Mouse (Mus musculus): ENCODE data around the gene C1qc.

Gene C1qc

GRCm38 (mm10) chr4:136896461-136896860, 3.6 kb upstream of the C1qc start:
- intact Hi-C loops (cut with DNase I) = no loop called here

- intact Hi-C loops (cut with DNase I) = loop anchor here (2.0 kb wide), 1 partner anchor 177 kb away; no protein-coding TSS in a partner anchor
Observed at GRCm38 (mm10) chr4:136895861-136896260, 3.0 kb upstream of the C1qc start.

GRCm38 (mm10) chr4:136894821-136895220, 2.0 kb upstream of the C1qc start:
- intact Hi-C loops (cut with DNase I) = loop anchor here (2.0 kb wide), 1 partner anchor 178 kb away; no protein-coding TSS in a partner anchor

- intact Hi-C loops (cut with DNase I) = loop anchor here (2.0 kb wide), 1 partner anchor 179 kb away; no protein-coding TSS in a partner anchor
Observed at GRCm38 (mm10) chr4:136893691-136894543, 1.1 kb upstream of the C1qc start.

- intact Hi-C loops (cut with DNase I) = no loop called here
Observed at GRCm38 (mm10) chr4:136892371-136892770, 494 bp downstream of the C1qc start.

GRCm38 (mm10) chr4:136891115-136891514, 1.8 kb downstream of the C1qc start:
- intact Hi-C loops (cut with DNase I) = no loop called here

- intact Hi-C loops (cut with DNase I) = no loop called here
Observed at GRCm38 (mm10) chr4:136889981-136890380, 2.9 kb downstream of the C1qc start.

- intact Hi-C loops (cut with DNase I) = no loop called here
Observed at GRCm38 (mm10) chr4:136887714-136888113, 5.2 kb downstream of the C1qc start.

GRCm38 (mm10) chr4:136886101-136886500, 6.8 kb downstream of the C1qc start, which contains the start of gene C1qb:
Gene C1qb (minus strand): TSS chr4:136886187.
- intact Hi-C loops (cut with DNase I) = no loop called here

- intact Hi-C loops (cut with DNase I) = no loop called here
Observed at GRCm38 (mm10) chr4:136878601-136879000, 14.3 kb downstream of the C1qc start.

- intact Hi-C loops (cut with DNase I) = no loop called here
Observed at GRCm38 (mm10) chr4:136878171-136878570, 14.7 kb downstream of the C1qc start.

- intact Hi-C loops (cut with DNase I) = no loop called here
Observed at GRCm38 (mm10) chr4:136876971-136877370, 15.9 kb downstream of the C1qc start.

- intact Hi-C loops (cut with DNase I) = no loop called here
Observed at GRCm38 (mm10) chr4:136875012-136875411, 17.9 kb downstream of the C1qc start.

- intact Hi-C loops (cut with DNase I) = no loop called here
Observed at GRCm38 (mm10) chr4:136868371-136868770, 24.5 kb downstream of the C1qc start.

GRCm38 (mm10) chr4:136867690-136868345, 25.0 kb downstream of the C1qc start:
- intact Hi-C loops (cut with DNase I) = no loop called here

GRCm38 (mm10) chr4:136865531-136865930, 27.3 kb downstream of the C1qc start:
- intact Hi-C loops (cut with DNase I) = no loop called here

GRCm38 (mm10) chr4:136864751-136865470, 28.0 kb downstream of the C1qc start:
- intact Hi-C loops (cut with DNase I) = no loop called here

- intact Hi-C loops (cut with DNase I) = no loop called here
Observed at GRCm38 (mm10) chr4:136863517-136863916, 29.3 kb downstream of the C1qc start.

GRCm38 (mm10) chr4:136862411-136862810, 30.5 kb downstream of the C1qc start:
- intact Hi-C loops (cut with DNase I) = no loop called here

- intact Hi-C loops (cut with DNase I) = no loop called here
Observed at GRCm38 (mm10) chr4:136861806-136862205, 31.1 kb downstream of the C1qc start.

GRCm38 (mm10) chr4:136860022-136860421, 32.8 kb downstream of the C1qc start:
- intact Hi-C loops (cut with DNase I) = no loop called here

- intact Hi-C loops (cut with DNase I) = no loop called here
Observed at GRCm38 (mm10) chr4:136855081-136855480, 37.8 kb downstream of the C1qc start.
